Mouse (Mus musculus) megakaryocyte-erythroid progenitor cell, adult 5-6 weeks (primary cell): ENCODE data around the gene Fstl1. TPM values are rescaled to one million over a fixed set of nuclear protein-coding genes. Genes with fewer than 3 reads are reported as not detected.

Experiments
- ATAC-seq: replicated peaks from 2 replicates; pipeline ENCODE4 v1.8.0; 2016; ENCODE audit warnings: mild to moderate bottlenecking, inconsistent platforms; ENCODE audit not compliant: severe bottlenecking, poor library complexity, low FRiP score, low TSS enrichment
- total RNA-seq, 2 experiments: library from RNA; stranded (forward) in 1 of 2; stranded (reverse) in 1 of 2; fragments of 200-1000, 215-1000 nt in 1 of 2; fragments of >200 nt in 1 of 2; fragmentation: Nextera tagmentation in 1 of 2; gene quantifications; 2 replicates each; pipeline ENCODE4 v1.2.3; 2014 to 2017

Gene Fstl1
- total RNA-seq, 2 experiments from 2014 or later: 0.23 TPM; not detected in 1

- ATAC-seq: no peak
Measured at GRCm38 (mm10) chr16:37780911-37781310, 4.2 kb downstream of the Fstl1 start.

DNA sequence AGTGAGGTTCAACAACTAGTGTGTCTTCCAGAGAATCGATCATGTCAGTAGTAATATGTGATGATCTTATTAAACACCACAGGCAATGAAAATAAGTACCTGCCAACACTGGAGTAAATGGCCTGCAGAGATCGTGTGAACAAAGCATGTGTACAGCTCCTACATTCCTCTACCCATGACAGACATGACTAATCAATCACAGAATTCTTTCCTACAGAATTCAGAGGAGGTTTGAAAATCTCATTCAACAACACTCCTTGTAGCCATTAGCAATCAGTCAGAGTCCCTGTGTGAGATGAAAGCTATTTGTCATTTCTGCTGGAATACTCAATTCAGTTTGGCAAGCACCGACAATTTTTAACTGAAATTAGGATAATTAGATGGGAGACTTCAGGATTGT is 7.9 kb downstream of the Fstl1 start:
- ATAC-seq: no peak

DNA sequence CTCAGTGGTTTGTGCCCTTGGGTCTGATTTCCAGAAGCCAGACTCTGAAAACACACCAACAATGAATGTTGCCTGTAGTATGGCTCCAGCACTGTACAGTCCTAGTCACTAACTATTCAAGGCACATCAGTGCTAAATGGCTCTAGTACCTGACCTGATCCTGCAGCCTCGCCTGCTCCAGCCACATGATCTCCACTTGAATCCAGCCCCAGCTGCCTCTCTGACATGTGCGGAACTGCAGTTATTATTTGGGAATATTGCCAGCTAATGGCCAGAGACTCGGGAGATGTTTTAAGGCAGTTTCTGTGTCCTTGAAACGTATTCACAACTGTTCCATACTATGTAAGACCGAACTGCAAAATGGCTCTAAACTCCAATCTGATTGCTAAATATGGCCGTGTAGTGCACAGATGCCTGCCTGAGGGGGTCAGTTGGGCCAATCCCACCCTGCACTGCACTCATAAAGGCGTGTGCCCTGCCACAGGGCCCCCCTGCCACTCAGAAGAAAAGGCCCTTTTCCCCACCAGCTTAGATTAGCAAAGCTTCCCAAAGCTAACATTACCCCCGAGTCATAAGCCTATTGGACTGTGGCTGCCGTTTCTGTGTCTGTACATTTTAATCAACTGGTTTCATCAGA is 11.0 kb downstream of the Fstl1 start:
- ATAC-seq: no peak

DNA sequence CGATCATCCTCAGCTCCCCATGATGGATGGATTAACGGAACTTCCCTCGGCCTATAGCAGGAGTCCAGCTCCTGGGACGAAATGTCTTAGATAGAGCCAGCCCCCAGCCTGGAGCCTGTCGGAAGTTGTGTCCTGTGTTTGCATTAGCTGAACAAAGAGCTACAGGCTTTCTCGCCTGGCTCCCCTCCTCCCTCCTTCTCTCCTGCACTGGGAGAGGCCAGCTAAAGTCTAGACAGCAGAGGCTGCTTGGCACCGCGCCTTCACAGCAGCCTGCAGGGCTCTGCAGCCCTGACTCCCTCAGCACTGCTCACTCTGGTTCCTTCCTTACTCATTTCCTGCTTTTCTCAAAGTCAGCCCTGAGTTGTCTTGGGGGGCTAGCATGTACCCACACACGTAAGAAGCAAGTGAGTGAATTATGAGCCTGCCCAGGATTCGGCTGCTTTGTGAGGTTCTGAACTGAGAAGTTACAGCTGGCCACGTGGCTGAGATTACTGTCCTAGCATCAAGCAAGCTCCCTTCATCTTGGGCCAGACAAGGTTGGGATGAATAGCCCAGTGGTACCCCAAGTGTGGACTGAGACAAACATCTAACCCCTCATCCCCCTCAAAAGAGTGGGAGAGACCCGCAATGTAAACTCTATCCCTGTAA is 11.8 kb downstream of the Fstl1 start:
- no peak for ATAC-seq

DNA sequence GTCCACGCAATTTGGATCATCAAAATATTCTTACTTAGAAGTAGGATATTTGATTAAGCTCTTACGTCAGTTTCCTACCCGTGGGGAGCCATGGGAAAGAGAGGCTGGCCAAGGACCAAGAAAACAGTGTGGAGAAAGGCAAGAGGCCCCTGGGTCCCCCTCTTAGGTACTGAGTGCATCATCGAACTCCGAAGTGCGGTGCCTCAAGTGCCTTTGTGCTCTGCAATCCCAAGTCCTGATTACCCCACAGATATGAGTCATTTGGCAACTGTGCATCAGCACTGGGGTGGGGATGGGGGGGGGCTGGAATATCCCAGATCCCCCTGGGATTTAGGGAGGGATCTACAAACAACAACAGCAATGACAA is 12.3 kb downstream of the Fstl1 start:
- ATAC-seq: no peak

GRCm38 (mm10) chr16:37789394-37789920 is 12.8 kb downstream of the Fstl1 start:
- ATAC-seq: no peak

- ATAC-seq: no peak
Measured at GRCm38 (mm10) chr16:37790008-37790780, 13.5 kb downstream of the Fstl1 start.

DNA sequence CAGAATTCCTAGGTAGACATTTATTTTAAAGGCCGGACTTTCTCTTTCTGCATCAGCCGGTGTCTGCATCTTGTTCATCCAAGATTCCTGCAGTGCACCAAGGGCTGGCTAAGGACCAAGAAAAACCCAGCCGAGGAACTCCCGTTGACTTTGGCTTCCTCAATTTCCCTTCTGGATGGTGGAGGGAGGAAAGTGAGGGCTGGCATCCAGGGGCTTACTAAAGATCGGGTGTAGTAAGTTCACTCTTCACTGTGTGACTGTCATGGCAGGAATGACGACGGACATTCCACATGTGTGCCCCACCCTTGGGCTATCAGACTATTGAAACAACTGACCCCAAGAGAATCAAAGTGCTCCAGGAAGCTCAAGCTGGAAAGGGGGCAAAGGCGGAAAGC is 14.1 kb downstream of the Fstl1 start:
- ATAC-seq: no peak

DNA sequence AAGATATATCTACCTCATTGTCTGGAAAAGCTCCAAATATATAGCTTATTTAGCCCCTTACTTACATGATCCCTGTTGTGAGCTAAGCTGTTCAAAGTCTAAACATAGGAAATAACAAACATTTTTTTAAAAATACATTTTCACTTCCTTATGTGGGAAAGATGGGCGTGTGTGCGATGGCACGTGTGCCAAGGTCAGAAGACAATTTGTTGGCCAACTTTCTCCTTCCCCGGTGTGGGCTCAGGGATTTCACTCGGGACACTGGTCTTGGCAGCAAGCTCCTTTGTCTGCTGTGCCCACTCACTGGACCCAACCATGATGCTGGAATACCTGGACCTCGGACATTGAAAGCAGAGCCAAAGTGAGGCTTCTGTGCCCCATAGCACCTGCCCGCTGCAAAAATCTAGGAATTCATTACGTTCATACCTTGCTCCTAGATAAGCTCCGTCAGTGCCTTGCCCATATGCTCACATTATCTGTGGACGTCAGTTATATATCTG is 19.0 kb downstream of the Fstl1 start:
- no peak for ATAC-seq

DNA sequence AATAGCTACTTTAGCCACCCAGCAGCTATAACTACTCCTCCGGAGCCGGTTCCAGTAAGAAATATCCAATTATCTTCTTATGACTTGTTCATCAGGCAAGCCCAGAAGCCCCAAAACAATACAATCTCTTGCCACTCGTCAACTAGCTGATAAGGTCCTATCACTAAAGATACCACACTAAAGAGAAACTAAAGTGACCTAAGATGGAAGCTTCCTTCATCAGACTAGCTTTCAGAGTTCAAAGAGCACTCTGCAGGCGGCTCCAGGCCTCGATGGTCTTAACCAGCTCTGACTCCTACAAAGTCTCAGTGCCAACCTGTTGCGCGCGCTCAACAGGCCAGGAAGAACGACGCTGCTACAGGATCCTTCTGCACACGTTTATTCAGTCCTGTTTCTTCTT is 19.6 kb downstream of the Fstl1 start:
- no peak for ATAC-seq

DNA sequence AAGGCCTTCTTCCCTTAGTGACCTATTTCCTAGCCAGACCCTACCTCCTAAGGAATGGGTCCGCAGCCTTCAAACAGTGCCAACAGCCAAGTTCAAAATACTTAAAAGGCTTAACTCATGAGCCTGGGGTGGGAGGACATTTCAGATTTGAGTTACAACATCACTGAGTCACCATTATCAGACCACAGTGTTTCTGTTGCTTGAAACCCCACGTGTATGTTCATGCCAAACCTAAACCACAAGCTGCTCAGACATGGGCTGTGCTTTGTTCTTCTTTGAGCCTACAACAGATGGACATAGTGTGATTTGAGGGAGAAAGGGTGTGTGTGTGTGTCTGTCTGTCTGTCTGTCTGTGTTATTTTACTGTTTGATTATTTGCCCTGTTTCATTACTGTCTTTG is 24.4 kb downstream of the Fstl1 start:
- no peak for ATAC-seq

DNA sequence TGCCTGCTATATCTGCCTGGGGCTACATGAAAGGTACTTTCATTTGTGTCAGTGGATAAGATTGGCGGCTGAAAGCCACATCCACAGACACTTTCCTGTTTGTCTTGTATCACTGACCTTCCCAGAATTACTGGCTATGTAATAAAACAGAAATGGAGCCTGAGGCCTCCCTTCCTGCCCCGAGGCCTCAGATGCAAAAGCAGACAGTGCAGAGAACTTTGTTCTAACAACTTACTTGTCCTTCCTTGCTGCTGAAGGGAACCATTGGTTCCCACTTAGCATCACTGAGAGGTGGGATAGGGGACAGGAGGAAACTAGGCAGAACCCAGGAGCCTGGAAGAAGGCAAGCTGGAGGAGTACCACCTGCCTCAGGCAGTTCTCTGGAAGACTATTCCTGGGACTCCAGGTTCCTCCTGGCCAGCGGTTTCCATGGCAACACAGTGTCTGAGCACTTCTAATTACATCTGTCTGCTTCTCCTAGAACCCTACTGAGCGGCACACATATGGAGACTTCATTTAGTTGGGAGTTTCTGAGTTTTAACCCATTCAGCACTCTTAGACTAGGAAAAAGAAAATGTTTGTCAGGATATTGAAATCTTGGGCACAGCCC is 26.1 kb downstream of the Fstl1 start:
- no peak for ATAC-seq

DNA sequence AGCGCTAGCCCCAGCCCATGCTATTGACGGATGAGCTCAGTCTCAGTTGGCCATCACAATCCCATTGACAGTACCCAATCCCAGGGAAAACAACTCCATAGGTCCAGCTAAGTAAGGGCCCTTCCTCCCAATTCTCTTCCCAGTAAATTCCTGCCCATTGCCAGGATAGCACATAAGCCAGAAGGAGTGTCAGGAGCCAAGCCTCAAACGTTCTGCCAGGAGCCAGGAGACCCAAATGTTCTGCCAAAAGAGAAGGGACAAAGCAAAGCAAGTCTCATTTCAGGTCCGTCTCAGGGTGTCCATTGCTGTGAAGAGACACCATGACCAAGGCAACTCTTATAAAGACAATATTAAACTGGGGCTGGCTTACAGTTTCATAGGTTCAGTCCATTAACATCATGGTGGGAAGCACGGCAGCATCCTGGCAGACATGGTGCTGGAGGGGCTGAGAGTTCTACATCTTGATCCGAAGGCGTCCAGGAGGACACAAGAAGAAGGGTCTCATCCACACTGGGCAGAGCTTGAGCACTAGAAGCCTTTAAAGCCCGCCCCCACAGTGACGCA is 26.8 kb downstream of the Fstl1 start:
- no peak for ATAC-seq

GRCm38 (mm10) chr16:37805746-37806495 is 29.2 kb downstream of the Fstl1 start:
- ATAC-seq: no peak

- no peak for ATAC-seq
Measured at GRCm38 (mm10) chr16:37807269-37807668, 30.6 kb downstream of the Fstl1 start.

DNA sequence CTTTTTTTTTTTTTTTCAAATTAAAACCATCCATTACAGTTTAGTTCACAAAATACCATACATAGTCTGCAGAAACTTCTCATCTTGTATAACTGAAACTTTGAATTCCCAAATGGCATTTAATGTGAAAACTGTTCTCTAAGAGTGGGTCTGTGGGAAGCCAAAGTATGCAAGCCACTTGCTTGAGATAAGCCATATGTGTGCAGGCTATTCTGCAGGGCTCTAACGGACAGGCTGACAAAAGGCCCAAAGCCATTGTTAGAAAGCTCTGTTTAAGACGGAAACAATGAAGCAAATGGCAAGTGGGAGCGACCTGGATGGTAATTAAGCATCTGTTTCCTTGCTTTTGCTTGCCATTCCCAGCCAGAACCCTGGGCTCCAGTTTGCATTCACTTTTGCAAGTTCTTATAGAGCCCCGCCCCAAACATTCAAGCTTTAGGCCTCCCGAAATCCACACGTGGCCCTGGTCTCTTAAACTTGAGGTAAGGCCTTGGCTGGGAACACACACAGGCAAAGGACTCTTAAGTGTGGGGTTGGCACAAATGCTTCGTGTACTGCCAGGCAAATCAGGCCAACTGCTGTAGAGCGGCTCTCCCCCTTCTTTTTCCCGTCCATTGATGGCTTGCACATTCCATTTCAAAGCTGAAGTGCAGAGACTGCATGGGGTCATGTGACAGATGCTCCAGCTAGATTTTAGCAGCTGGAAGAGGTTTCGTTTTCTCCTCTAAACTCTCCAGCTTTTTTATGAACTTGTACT is 32.4 kb downstream of the Fstl1 start:
- ATAC-seq: no peak

DNA sequence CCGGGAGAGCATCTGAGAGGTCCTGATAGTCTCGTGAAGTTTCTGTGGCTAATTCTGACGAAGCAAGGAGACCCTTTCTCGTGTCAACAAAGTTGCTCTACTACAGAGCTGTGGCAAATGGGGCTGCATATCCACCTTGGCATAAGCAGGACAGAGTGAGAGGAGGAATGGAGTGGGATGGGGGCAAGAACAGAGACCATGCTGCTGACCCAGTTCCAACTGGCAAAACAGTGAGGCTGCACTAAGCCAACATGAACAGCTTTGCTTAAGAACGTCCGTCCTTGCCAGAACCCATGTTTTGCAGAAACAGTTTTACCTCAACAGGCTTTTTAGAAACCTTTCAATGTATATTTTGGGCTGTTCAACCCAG is 32.9 kb downstream of the Fstl1 start:
- no peak for ATAC-seq

GRCm38 (mm10) chr16:37811874-37812273 is 35.2 kb downstream of the Fstl1 start:
- ATAC-seq: no peak
